Mouse (Mus musculus) cerebellum, adult 11-12 months (tissue): ENCODE results near the gene Gm20517.

ENCODE experiments used
- DNase-seq: peaks from one replicate; pipeline ENCODE4 v3.0.0; 2022

The Gm20517 gene

GRCm38 (mm10) chr17:47712889-47713571, 101.6 kb downstream of the Gm20517 start:
- DNase-seq, result no peak

- DNase-seq, result no peak
These were observed 103.6 kb downstream of the Gm20517 start for GRCm38 (mm10) chr17:47715037-47715436.

- DNase-seq, result no peak
These were observed 109.8 kb downstream of the Gm20517 start for GRCm38 (mm10) chr17:47721183-47721582.

GRCm38 (mm10) chr17:47726566-47726965, 115.2 kb downstream of the Gm20517 start, which contains the start of gene Pgc:
Pgc (plus strand) TSS chr17:47726842.
- no peak for DNase-seq

GRCm38 (mm10) chr17:47730633-47731575, 119.5 kb downstream of the Gm20517 start:
- DNase-seq, result no peak
